Mouse (Mus musculus) gastrocnemius, postnatal 10 days (tissue): ENCODE data around the gene Slc31a2. TPM values are rescaled to one million over a fixed set of nuclear protein-coding genes. Genes with fewer than 3 reads are reported as not detected.

Source experiments
- DNase-seq: peaks from one replicate; pipeline ENCODE4 v3.0.0; 2021; ENCODE audit warnings: mixed read lengths
- total RNA-seq, 2 experiments: library from RNA; stranded (reverse); gene quantifications; 2 replicates each; pipeline ENCODE4 v1.2.3; 2021

The Slc31a2 gene
- total RNA-seq, 2 experiments from 2014 or later: 6.6 to 9.2 TPM

DNA sequence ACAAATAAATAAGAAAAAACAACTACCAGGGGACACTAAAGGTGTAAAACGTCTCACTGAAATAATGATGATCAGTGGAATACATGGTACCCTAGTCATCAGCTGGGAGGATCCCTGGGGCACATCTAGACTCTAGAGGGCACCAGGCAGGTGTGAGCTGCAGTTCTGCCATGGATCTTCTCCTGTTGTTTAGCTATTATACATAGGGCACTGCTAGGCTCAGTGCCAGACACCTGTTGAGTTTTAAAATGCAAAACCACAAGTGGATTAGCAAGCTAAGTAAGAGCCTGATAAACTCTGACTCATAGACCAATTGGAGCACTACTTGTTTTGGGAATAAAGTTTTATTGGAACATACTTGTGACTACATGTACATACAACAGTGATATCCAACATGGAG, 55.9 kb downstream of the Slc31a2 start:
- no peak for DNase-seq

DNA sequence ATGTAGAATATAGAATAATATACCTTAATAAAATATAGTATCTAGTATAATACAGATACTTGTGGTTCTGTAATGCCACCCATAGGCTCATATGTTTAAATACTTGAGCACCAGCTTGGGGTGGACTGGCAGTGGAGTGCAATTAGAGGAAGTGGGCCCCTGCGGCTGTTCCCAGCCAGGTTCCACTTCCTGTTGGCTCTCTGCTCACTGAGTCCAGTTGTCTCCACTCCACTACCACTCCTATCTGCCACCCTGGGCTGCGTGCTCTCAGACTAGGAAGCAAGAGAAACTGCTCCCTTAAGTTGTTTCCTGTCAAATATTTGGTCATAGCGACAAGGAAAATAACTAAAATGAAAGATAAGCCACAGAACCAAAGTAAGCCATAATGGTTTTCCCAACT, 60.3 kb downstream of the Slc31a2 start:
- no peak for DNase-seq

DNA sequence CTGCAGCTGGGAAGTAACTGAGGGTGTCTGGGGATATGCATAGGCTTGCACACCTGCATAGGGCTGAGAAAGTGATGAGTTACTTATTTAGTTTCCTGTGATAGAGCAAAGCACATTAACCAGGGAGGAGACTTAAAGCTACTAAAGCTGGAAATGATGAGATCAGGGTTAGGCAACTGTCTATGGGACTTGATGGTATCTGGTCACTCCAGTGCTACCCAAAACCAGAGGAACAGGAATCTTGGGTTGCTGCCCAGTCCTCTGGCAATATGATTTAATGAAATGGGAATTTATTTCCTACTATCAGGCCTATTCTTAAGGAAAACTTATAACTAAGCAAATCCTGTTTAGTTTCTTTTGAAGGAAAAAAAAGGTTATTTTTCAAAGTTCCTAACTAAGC, 63.7 kb downstream of the Slc31a2 start:
- no peak for DNase-seq

DNA sequence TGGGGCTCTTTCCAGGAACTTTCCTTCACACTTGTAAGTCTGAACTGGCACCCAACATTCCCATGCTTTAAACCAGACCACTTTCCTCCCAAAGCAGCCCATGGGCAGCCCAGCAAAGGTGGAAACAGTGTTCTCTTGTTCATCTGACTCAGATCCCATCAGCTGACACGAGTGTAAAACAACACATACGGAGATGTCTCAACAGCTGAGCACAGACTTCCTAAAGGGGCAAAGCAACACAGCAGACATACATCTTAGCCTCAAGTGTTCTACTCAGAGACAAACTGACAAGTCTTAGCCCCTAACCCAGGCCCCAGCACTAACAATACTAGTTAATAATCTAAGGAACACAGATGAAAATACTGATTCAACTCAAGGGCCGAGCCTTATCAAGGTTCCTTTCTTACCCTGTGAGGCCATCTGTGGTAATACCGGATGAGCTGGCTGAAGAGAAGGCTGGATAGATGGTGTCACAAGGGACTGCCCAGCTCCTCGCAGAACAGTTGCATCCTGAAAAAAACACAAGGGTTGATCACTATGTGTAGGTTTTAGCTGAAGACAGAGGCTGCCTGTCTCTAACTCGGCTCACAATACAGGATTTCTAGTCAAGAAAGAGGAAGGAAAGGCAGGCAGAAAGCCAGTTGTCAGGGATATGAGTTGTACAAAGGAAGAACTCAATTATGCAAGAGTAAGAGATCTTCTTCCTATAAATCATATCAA, 66.7 kb downstream of the Slc31a2 start:
- no peak for DNase-seq

DNA sequence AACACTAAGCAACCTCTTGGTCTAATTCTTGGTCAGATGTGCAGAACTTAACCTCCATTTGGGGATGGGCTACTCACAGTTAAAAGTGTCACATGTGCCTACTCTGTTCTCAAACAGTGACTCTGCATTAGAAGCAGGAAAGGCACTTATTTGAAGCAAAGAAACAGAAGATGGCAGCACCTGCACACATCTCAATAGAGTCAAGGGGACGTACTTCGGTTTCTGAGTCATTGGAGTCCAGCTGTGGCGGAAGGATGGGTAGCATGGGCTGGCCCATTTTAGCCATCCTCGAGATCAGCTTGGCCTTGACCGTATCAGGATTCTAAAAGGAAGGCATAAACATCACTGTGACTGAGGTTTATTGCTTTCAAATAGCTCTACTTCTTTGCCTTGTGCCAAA, 69.6 kb downstream of the Slc31a2 start:
- DNase-seq: no peak

DNA sequence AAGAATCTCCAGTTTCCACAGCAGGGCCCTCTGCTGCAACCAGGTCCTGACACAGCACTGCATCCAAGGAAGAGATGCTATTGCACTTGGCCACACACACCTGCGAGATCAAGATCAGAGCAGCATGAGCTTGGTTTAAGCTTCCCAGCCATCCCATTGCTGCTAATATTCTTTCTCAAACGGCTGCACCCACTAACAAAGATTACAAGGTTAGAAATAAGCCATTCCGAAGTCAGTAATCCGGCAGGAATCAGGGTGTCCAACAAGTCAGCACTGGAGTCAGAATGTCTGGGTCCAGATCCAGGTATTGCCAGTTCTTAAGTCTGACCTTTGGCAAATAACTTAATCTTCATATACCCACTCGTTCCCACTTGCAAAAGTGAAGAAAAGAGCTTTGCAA, 76.2 kb downstream of the Slc31a2 start:
- DNase-seq: no peak

DNA sequence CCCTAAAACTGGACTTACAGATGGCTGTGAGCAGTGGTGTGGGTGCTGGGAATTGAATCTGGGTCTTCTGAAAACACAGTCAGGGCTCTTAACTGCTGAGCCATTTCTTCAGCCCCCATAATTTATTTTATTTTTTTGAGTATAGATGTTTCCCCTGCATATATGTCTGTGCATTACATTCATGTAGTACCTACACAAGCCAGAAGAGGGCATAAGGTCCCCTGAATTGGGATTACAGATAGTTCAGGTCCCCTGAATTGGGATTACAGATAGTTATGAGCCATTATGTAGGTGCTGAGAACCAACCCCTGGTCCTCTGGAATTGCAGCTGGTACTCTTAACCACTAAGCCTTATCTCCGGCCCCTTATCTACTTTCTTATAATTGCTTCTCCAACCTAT, 81.6 kb downstream of the Slc31a2 start:
- DNase-seq: no peak

DNA sequence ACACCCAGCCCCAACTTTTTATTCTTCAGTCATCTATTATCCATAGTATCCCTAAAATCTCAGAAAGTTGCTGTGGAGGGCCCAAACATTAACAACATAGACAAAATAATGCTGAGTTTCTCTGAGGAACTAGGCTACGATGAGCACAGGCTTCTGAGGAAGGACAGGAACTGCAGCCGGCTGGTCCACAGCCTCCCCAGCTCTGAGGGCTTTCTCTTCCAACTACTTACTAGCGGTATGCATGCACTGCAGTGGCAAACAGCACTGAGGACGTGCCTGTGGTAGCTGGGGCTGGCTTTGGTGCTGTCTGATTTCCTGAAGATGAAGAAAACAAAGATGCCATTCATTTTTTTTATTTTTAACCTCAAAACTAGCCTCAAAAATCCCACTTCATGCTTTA, 83.5 kb downstream of the Slc31a2 start:
- DNase-seq: no peak

DNA sequence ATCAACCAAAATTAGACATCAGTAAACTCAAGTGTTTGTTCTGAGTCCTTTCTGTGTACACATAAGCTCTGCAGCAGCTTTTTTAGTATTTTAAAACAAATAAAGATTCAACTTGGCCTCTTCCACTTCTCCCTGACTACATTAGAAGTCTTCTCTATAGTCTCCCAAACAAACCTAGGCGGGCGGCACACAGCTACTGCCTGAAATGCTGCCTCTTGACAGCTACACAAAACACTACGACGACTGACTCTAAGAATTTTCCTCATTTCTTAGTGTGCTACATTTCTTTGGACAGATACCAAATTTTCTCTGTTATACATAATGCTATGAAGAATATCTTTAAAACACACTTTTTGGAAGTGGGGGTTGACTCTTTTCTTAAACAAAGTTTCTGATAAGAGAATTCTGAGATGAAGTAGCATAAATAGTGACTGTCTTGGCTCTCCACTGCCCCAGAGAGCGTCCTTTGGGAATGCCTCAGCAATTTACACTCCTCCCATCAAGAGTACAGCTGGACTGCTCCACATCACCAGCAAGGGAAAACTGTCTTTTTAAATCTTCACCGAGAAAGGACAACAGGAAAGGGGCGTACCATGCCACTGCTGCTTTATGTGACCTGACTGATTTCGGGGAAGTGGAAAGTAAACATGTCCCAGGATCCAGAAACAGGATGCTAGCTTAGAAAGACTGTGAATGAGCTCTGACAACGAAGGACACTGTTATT, 85.4 kb downstream of the Slc31a2 start:
- no peak for DNase-seq

Other genes starting within 250 kb of the Slc31a2 start
- gene Mup20, start 208.4 kb upstream of the Slc31a2 start, total RNA-seq: not detected
- not detected for gene Mup3, start 175.2 kb upstream of the Slc31a2 start, total RNA-seq
- gene Mup21, start 111.7 kb upstream of the Slc31a2 start, total RNA-seq: not detected
- gene Zfp37, start 31.5 kb upstream of the Slc31a2 start, total RNA-seq: 1 to 10 TPM; 3.0 to 3.3 TPM
- 10 to 100 TPM; 18.0 to 22.0 TPM for gene Fkbp15, start 98.0 kb downstream of the Slc31a2 start, total RNA-seq
- 10 to 100 TPM; 12.4 to 16.6 TPM for gene Slc31a1, start 98.2 kb downstream of the Slc31a2 start, total RNA-seq
- 10 to 100 TPM; 53.5 to 59.4 TPM for gene Cdc26, start 146.1 kb downstream of the Slc31a2 start, total RNA-seq
- 10 to 100 TPM; 13.5 to 13.6 TPM for gene Prpf4, start 146.2 kb downstream of the Slc31a2 start, total RNA-seq
- not detected for gene Rnf183, start 172.7 kb downstream of the Slc31a2 start, total RNA-seq
- under 1 TPM; 0.27 to 0.54 TPM for gene Wdr31, start 208.3 kb downstream of the Slc31a2 start, total RNA-seq
- gene Bspry, start 217.5 kb downstream of the Slc31a2 start, total RNA-seq: under 1 TPM; 0.66 to 0.70 TPM
- 1 to 10 TPM; 3.9 to 6.2 TPM for gene Hdhd3, start 240.9 kb downstream of the Slc31a2 start, total RNA-seq